Mouse (Mus musculus) left cerebral cortex, postnatal 14 days (tissue): ENCODE data around the gene Il1rap. TPM values are rescaled to one million over a fixed set of nuclear protein-coding genes. Genes with fewer than 3 reads are reported as not detected.

Source experiments
- DNase-seq, 2 experiments: peaks; one replicate each; pipeline ENCODE4 v3.0.0; 2021 to 2022; ENCODE audit warnings: low spot score in 2 of 2, mixed read lengths in 1 of 2
- intact Hi-C: fragments of 180-260 bp; cut with DNase I; formaldehyde crosslinking; loops from one replicate; pipeline ENCODE4 v1.15.1; 2025
- total RNA-seq, 2 experiments: library from RNA; stranded (reverse); gene quantifications; 2 replicates each; pipeline ENCODE4 v1.2.3; 2021

Gene Il1rap
- total RNA-seq, 2 experiments from 2014 or later, result 27.6 TPM

GRCm38 (mm10) chr16:26604621-26605020 lies 23.1 kb downstream of the Il1rap start:
- DNase-seq, result no peak
- intact Hi-C loops, result no loop called here

DNA sequence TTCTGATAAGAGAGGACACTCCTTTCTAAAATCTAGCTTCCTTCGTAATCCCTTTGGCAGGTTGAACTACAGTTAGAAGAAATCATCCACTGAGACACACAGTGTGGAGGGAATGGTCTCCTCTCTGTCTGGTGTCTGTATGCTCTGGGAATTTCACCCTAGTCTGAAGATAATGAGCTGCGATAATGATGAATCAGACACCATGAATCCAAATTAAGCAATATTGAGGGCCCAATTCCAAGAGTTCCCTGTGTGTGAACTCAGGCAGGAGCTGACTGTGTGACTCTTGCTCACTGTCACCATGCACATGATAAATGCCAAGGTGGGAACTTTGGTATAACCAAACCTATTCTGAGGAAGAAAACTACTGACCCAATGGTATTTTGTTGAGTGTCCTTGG lies 26.5 kb downstream of the Il1rap start:
- intact Hi-C loops, result no loop called here
- DNase-seq, result no peak

GRCm38 (mm10) chr16:26610508-26610907 lies 29.0 kb downstream of the Il1rap start:
- intact Hi-C loops, result no loop called here
- no peak for DNase-seq

GRCm38 (mm10) chr16:26612499-26613220 lies 31.2 kb downstream of the Il1rap start:
- intact Hi-C loops, result no loop called here
- DNase-seq, result peak; percentile 10 to 37

GRCm38 (mm10) chr16:26623141-26623540 lies 41.6 kb downstream of the Il1rap start:
- DNase-seq, result no peak
- intact Hi-C loops, result no loop called here

DNA sequence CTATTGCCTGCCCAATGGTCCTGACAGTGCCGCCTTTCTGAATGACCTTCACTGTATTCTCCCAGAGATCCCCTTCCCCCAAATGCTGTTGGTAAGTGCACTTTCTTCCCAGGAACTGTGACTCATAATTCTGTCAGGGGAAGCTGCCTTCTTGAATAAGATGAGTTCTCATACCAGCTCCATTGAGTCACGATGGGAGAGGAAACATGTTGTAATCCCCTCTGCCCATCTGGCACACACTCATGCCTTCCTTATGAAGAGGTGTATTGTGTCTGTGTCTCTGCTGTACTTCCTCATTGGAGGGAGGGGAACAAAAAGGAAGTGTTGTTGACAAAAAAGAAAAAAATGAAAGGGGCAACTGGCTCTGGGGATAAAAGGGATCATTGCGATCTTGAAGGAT lies 44.6 kb downstream of the Il1rap start:
- intact Hi-C loops, result no loop called here
- DNase-seq, result no peak

DNA sequence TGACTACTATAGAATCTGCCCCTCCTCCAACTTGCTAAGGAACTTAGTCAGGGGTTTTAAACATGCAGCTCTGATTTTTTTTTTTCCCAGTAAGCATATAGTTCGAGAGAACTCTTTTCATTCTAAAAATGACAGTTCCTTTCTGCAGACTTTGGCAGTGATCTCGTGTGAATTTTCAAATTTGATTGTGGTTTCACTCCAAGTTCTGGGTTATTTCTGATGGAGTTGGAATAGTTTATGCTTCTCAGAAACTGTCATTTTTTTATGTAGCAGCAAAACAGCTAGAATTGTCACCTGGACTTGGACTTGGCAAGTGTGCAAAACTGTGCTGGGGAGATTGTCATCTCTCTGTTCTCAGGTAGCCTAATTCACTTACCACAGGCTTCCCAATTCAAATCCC lies 53.3 kb downstream of the Il1rap start:
- intact Hi-C loops, result loop anchor here (5.0 kb wide), 1 partner anchor 143 kb away; no protein-coding TSS in a partner anchor
- peak; percentile 17 to 46 for DNase-seq

DNA sequence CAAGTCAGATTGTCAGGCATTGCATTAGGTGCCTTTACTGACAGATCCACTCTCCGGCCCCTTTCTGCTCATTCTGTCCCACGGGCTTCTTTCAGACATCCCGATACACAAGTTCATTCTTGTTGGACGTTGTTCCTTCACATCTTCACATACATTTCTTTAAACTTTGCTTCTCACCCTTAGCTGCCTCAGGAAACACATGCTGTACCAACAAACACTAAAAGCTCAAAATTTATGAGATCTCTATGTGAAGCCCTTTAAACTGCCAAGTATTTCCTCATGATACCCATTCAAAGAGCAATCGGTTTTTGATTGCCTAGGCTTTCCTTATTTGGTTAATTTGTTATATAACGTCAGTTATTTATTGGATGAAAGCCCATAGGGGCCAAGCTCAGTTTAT lies 61.6 kb downstream of the Il1rap start:
- DNase-seq, result no peak
- intact Hi-C loops, result no loop called here

DNA sequence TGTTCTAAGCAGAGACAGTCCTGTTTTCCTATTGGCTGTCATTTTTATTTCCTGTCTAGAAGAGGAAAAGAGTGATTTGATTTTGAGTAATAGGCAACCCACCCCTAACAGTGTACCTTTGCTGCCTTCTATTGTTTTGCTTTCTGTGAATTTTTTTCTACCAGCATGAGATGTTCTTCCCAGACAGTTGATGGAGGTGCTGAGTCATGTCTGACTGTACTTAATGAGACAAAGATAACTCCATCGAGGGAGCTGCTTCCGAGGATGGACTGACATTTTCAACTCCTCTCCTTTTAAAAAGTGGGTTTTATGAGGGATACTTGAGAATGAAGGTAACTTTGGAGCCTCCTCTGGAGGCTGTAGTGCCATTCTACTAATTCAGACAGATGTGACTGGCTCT lies 64.6 kb downstream of the Il1rap start:
- no peak for DNase-seq
- intact Hi-C loops, result no loop called here

DNA sequence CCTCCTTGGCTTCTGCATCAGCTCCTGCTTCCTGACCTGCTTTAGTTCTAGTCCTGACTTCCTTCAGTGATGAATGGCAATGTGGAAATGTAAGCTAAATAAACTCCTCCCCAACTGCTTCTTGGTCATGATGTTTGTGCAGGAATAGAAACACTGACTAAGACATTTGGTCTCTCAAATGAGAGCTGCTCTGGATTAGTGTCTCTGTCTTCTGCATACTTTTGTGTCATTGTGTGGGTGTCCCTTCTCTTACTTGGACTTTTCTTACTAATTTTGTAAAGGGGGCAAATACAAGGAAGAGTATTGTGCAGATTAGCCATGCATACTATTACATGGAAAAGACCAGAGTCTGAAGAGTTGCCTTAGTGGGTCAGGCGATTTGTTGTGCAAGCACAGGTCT lies 65.5 kb downstream of the Il1rap start:
- DNase-seq, result no peak
- intact Hi-C loops, result no loop called here

- intact Hi-C loops, result no loop called here
- DNase-seq, result peak; percentile 9 to 12
These were observed 81.4 kb downstream of the Il1rap start for GRCm38 (mm10) chr16:26662722-26663436.

- DNase-seq, result no peak
- intact Hi-C loops, result no loop called here
These were observed 84.9 kb downstream of the Il1rap start for GRCm38 (mm10) chr16:26666401-26666800.

DNA sequence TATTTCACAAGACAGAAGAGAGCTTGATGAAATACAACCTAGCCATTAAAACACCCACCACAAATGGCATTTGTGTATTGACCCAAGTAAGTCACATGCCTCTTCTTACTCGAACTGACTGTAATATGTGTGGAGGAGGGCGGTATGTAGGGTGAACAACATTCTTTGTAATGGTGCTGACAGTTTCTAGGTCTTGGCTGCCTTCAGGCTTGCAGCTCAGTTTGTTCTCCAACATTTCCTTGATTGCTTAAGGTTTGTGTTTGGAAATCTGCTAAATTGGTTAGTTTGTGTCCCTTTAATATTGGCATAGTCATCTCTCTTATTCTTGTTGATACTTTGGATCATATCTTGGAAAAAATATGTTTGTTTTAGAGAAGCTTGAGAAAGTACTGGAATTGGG lies 87.6 kb downstream of the Il1rap start:
- DNase-seq, result no peak
- intact Hi-C loops, result no loop called here

DNA sequence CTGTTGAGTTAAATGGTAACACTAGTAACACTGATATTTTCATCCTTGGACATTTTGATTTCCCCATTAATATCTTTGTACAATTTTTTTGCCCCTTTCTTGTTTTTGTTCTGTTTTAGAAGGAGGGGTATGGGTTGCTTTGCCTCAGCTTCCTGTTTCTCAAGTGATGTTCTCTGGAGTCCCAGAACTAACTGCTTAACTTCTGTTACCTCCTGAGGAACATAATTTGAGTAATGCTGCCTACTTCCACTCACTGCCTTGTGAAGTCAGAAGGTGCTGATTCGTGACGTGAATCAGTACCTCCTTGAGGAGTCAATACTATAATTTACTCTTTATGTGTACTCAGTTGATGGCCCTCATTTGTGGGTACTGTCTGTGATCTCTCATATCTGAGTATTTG lies 98.9 kb downstream of the Il1rap start:
- intact Hi-C loops, result no loop called here
- DNase-seq, result no peak

- intact Hi-C loops, result no loop called here
These were observed 108.3 kb downstream of the Il1rap start for GRCm38 (mm10) chr16:26689771-26690170.

DNA sequence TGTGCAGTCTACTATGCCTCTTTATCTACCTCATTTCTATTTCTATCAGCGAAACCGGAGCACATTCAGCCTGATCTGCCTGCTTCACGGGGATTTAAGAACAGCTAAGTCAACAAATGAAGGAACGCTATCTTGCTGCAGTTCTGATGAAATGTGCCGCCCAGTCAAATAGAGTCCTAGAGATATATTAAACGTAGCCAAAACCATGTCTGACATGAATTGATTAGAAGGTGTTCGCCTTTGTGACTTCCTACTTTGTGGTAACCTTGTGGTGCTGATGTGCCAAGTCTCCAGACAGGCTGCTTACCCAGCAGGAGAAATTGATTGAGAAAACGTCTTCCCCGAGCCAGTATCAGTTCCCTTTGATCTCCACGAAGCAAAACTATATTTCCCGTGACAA lies 109.8 kb downstream of the Il1rap start:
- no peak for DNase-seq
- intact Hi-C loops, result no loop called here

More at GRCm38 (mm10) chr16:26689771-26690170, 108.3 kb downstream of the Il1rap start:
- no peak for DNase-seq

DNA sequence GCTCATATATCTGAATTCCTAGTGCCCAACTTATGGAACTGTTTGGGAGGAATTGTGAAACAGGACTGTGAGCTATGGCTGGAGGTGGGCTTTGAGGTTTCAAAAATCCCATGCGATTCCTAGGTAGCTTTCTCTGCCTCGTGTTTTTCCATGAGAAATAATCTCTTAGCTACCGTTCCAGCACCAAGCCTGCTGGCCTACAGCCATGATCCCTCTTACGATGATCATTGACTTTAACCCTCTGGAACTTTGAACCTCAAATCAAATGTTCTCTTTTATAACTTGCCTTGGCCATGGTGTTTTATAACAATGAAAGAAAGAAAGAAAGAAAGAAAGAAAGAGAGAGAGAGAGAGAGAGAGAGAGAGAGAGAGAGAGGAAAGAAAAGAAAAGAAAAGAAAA lies 116.6 kb downstream of the Il1rap start:
- intact Hi-C loops, result no loop called here
- DNase-seq, result no peak

DNA sequence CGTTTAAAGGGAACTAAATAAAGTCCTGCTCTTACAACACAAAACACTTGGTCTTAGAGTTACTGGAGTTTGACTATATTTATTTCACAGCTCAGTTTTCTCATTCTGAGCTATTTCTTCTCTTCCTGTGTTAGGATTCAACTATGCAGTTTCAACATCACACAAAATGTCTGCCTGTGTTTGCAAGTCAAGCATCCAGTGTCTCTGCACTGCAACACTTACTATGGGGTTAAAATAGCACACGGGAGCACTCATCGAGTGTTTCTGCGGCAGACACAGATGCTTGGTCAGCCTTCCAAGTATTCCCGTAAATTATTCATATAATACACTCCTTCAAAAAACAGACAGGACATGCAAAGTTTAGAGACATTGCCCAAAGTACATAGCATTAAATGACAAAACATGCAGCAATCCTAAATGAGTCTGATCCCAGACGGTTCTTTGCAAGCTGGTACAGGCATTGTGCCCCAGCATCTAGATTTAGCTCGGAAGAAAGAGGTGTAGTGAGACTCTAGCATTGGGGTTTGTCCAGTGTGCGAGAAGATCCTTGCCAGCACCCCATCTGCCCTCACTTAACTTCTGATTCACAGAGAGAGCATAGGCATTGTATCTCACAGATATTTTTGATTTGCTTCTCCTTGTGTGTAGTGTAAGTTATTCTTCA lies 119.1 kb downstream of the Il1rap start:
- intact Hi-C loops, result no loop called here
- DNase-seq, result peak in 1 of 2 experiments; percentile 9

DNA sequence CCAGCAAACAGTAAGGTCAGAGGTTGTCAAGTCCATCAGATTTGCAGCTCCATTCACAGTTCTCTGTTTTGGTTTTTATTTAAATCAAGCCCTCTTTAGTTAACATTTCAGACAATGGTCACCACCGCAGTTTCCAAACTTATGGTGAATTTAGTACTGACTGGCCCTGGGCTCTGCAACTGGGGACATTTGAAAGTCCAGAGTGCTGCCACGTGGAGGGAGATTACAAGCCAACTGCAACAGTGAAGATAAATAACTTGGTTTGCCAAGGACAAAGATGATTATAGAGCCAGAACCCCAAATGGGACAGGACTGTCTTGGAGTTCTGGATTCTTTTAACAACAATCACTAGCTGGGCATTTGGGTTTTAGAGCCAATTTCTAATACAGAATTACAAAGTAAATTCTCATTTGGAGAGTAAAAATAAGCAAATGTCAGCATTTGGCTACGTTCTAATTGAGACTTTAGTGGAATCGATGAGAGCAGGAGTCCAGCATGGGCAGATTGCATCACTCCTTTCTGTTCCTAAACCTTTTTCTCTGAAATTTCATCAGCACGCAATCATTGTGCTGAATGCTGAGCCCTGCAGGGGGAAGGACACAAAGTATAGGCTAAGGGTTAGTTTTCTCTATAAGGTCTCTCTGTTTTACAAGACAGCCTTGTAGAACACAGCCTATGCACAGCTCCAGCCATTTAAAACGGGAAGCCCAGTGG lies 124.3 kb downstream of the Il1rap start:
- DNase-seq, result no peak
- intact Hi-C loops, result no loop called here

- intact Hi-C loops, result no loop called here
- DNase-seq, result no peak
These were observed 125.0 kb downstream of the Il1rap start for GRCm38 (mm10) chr16:26706503-26706902.
